Mouse (Mus musculus) embryonic fibroblast, embryonic 13.5 days (primary cell): Measurements from ENCODE around the gene Tmed10. TPM values are rescaled to one million over a fixed set of nuclear protein-coding genes. Genes with fewer than 3 reads are reported as not detected.

Source experiments
- H3K27ac ChIP-seq: 2 replicates; pipeline ENCODE4 v1.5.1; 2012; ENCODE audit warnings: low read length, control low read depth, inconsistent platforms; ENCODE audit not compliant: insufficient read depth
- H3K4me1 ChIP-seq: 2 replicates; pipeline ENCODE4 v1.6.1; 2011; ENCODE audit warnings: low read length; ENCODE audit not compliant: control insufficient read depth, insufficient read depth
- H3K4me3 ChIP-seq: 2 replicates; pipeline ENCODE4 v1.5.1; 2011; ENCODE audit warnings: mild to moderate bottlenecking, control low read depth, low read length; ENCODE audit not compliant: insufficient read depth
- CTCF ChIP-seq: IDR thresholded peaks from 2 replicates; pipeline ENCODE4 v1.5.1; 2011; ENCODE audit warnings: mild to moderate bottlenecking, control low read depth, low read length, moderate library complexity, borderline replicate concordance; ENCODE audit not compliant: insufficient read depth
- POLR2A ChIP-seq: IDR thresholded peaks from 2 replicates; pipeline ENCODE4 v1.6.1; 2011; ENCODE audit warnings: low read depth, mild to moderate bottlenecking, control low read depth, low read length, moderate library complexity
- polyA plus RNA-seq: library from polyadenylated mRNA; stranded (reverse); fragments of >200 nt; gene quantifications from 2 replicates; pipeline ENCODE4 v1.2.4, GENCODE M21; 2011; ENCODE audit warnings: low read depth; ENCODE audit not compliant: missing spikeins, insufficient read length

Tmed10 gene
- polyA plus RNA-seq, 1 experiment, result 282 TPM

GRCm38 (mm10) chr12:85296915-85297314 is 77.7 kb downstream of the Tmed10 start:
- no peak overlapping the region for H3K27ac ChIP-seq
- no peak for TF ChIP-seq CTCF
- no peak for TF ChIP-seq POLR2A
- H3K4me3 ChIP-seq, result no peak overlapping the region
- H3K4me1 ChIP-seq, result no peaks in the 10 kb centered on the region

DNA sequence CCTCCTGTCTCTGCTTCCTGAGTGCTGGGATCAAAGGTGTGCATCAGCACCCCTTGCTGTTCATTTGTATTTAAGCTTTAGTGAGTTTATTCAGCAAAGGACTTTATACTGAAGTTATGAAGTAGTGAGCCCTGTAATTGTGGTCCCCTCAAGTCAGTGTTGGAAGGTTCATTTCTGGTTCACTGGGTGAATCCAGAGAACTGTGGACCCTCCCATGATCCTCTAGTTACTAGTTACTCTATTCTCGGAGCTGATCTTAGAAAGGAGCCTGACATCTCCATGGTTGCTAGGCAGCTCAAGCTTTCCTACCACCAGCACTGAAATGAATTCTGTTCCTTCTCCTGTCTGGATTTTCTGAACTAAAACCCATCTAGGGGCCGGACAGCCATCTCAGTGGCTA is 79.1 kb downstream of the Tmed10 start:
- Histone ChIP-seq H3K4me1 (no peaks in the 10 kb centered on the region), H3K27ac (no peak overlapping the region), H3K4me3 (no peak overlapping the region)
- no peak for TF ChIP-seq CTCF

DNA sequence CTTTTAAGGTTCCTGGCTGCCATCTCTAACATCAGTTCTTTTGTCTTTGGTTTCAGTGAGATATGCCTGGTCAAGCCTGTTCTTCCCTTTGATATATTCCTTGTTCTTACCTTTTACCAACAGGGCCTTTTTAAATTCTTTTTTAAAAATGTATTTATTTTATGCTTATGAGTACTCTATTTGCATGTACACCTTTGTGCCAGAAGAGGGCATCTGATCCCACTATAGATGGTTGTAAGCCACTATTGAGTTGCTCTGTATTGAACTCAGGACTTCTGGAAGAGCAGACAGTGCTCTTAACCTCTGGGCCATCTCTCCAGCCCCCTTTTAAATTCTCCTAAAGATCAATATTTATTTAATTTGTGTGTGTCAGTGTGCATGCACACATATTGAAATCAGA is 81.7 kb downstream of the Tmed10 start:
- H3K4me1 ChIP-seq, result peaks cover 3% of the 10 kb centered on the region; the same call in 1 of the 2 replicates
- TF ChIP-seq POLR2A, result no peak
- no peak for TF ChIP-seq CTCF
- no peak overlapping the region for H3K4me3 ChIP-seq
- H3K27ac ChIP-seq, result no peak overlapping the region

DNA sequence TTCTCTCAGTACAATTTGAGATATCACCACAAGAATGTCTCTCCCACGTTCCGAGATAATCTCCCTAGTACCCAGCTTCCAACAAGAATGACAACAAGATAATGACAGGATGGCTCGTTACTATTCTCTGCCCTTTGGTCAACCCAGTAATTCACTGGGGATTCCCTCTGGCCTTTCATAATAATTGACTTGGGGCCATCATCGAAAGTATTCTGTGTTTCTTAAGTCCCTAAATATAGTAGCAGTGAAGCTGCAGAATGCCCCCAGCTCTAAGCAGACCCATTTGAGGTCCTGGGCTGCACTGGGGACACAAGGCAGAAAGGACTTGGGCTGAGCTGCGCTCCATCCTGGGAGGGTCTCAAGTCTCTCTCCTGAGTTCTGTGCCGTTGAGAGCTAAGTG is 82.4 kb downstream of the Tmed10 start:
- Histone ChIP-seq H3K4me1 (peaks cover 3% of the 10 kb centered on the region; the same call in 1 of the 2 replicates), H3K27ac (no peak overlapping the region), H3K4me3 (no peak overlapping the region)
- TF ChIP-seq POLR2A, result no peak
- TF ChIP-seq CTCF, result no peak

- Histone ChIP-seq H3K27ac (no peak overlapping the region), H3K4me1 (peaks cover 3% of the 10 kb centered on the region; the same call in 1 of the 2 replicates), H3K4me3 (no peak overlapping the region)
- TF ChIP-seq CTCF (no peak), POLR2A (no peak)
Observed at GRCm38 (mm10) chr12:85291541-85291940, 83.1 kb downstream of the Tmed10 start.

- TF ChIP-seq POLR2A (no peak), CTCF (no peak)
- no peak overlapping the region for H3K4me3 ChIP-seq
- H3K27ac ChIP-seq, result no peak overlapping the region
Observed at GRCm38 (mm10) chr12:85290633-85291032, 84.0 kb downstream of the Tmed10 start.

More at GRCm38 (mm10) chr12:85290633-85291032, 84.0 kb downstream of the Tmed10 start:
- H3K4me1 ChIP-seq, result peaks cover 3% of the 10 kb centered on the region; the same call in 1 of the 2 replicates

Other genes with a start within 250 kb of the Tmed10 start
- not detected in 2 replicates for gene Rps6kl1, start 223.6 kb downstream of the Tmed10 start, polyA plus RNA-seq
- gene Pgf, start 197.1 kb downstream of the Tmed10 start, polyA plus RNA-seq, result 3.7 and 6.6 TPM in 2 replicates
- gene Eif2b2, start 155.4 kb downstream of the Tmed10 start, polyA plus RNA-seq, result 51.1 and 54.8 TPM in 2 replicates
- gene Mlh3, start 104.2 kb downstream of the Tmed10 start, polyA plus RNA-seq, result 13.4 and 14.4 TPM in 2 replicates
- gene Acyp1, start 86.4 kb downstream of the Tmed10 start, polyA plus RNA-seq, result 16.4 and 17.7 TPM in 2 replicates
- gene Zc2hc1c, start 86.3 kb downstream of the Tmed10 start, polyA plus RNA-seq, result 0.32 and 0.53 TPM in 2 replicates
- 59.0 and 65.8 TPM in 2 replicates for gene Nek9, start 35.5 kb downstream of the Tmed10 start, polyA plus RNA-seq
- gene Fos, start 99.0 kb upstream of the Tmed10 start, polyA plus RNA-seq, result 5.4 and 9.3 TPM in 2 replicates
- gene Jdp2, start 224.2 kb upstream of the Tmed10 start, polyA plus RNA-seq, result 63.9 and 73.7 TPM in 2 replicates